19 mouse cellular contexts compared by ENCODE assay signal in the genomic region with DNA sequence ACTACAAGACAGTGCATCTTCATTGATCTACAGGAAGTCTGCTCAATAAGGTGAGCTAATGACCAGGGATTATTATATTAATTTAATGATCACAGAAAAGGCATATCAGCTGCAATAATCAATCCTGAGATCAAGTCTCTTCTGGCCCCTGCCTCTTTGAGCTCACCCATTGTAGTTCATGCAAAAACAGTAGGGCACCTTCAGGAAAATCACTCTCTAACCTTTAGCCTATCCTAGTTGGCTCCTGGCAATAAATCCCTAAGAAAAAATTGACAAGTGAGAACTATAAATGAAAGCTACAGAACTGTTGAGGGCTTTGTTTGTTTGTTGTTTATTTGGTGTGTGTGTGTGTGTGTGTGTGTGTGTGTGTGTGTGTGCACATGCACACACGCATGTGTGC.
A peak's percentile ranks its signal among the peaks of the same experiment; 100 is the strongest.
DNase-seq lines count a peak whose midpoint lies in the region; ATAC-seq and TF ChIP-seq lines count a peak whose summit lies in the region.
"Had no signal": no experiment of that assay in that cellular context is flagged by ENCODE, and none has a peak within 500 bp of the region (broad histone marks: within the 10 kb centered on the region; RNA-seq: fewer than 3 reads in every experiment).

No protein-coding gene starts in this region.

- peak; percentile 77 for ATAC-seq in intestine, embryonic 15.5 days
- no peak for ATAC-seq in intestine, postnatal 0 days
- ATAC-seq in intestine, embryonic 16.5 days: peak; percentile 66
- ATAC-seq in forebrain, postnatal 0 days: no peak
- ATAC-seq: activated CD4-positive, CD25-positive, alpha-beta regulatory T cell, adult 4 months; CD4-positive, CD25-positive, alpha-beta regulatory T cell, adult 4 months; Patski had no signal

- H3K4me1 ChIP-seq in intestine, embryonic 15.5 days (replicated peaks): no peaks in the 10 kb centered on the region
- no peaks in the 10 kb centered on the region for H3K4me1 ChIP-seq in intestine, postnatal 0 days (replicated peaks; ENCODE audit: control insufficient read depth, insufficient read depth, low read length)
- no peaks in the 10 kb centered on the region for H3K4me1 ChIP-seq in intestine, embryonic 16.5 days (ENCODE audit: control insufficient read depth, insufficient read depth, low read length)
- no peaks in the 10 kb centered on the region for H3K4me1 ChIP-seq in forebrain, postnatal 0 days (ENCODE audit: insufficient read depth)

- no peak for TF ChIP-seq CTCF in intestine, postnatal 0 days (IDR thresholded peaks at IDR 0.05; ENCODE audit: low read depth)
- no peak for TF ChIP-seq CTCF in forebrain, postnatal 0 days (IDR thresholded peaks at IDR 0.05; ENCODE audit: low read depth)

- no peaks in the 10 kb centered on the region for H3K9me3 ChIP-seq in intestine, embryonic 15.5 days
- H3K9me3 ChIP-seq in intestine, postnatal 0 days (ENCODE audit: control insufficient read depth): no peaks in the 10 kb centered on the region
- H3K9me3 ChIP-seq in intestine, embryonic 16.5 days (ENCODE audit: control insufficient read depth, low read length): no peaks in the 10 kb centered on the region
- H3K9me3 ChIP-seq in forebrain, postnatal 0 days (ENCODE audit: low read length): no peaks in the 10 kb centered on the region
- H3K9me3 ChIP-seq: G1E had no signal

- no peak overlapping the region for H3K9ac ChIP-seq in intestine, embryonic 15.5 days
- no peak overlapping the region for H3K9ac ChIP-seq in intestine, postnatal 0 days (ENCODE audit: low read depth, low read length)
- H3K9ac ChIP-seq in intestine, embryonic 16.5 days (ENCODE audit: low read depth, low read length): no peak overlapping the region
- H3K9ac ChIP-seq in forebrain, postnatal 0 days: no peak overlapping the region

- DNase-seq in forebrain, postnatal 0 days: no peak
- DNase-seq: adrenal gland, adult 2 months; adrenal gland, adult 8-10 months; adrenal gland, postnatal 10 days; adrenal gland, postnatal 14 days; adrenal gland, postnatal 25 days; adrenal gland, postnatal 36 days; B cell, adult 2 months; cerebellum, adult 11 months; cerebellum, adult 11-12 months; cerebellum, adult 18-20 months had no signal

- 80% methylated on average over 1 of the region's 1 CpGs for WGBS in intestine, embryonic 15.5 days
- 88% methylated on average over 1 of the region's 1 CpGs for WGBS in intestine, postnatal 0 days
- WGBS in intestine, embryonic 16.5 days: 92% methylated on average over 1 of the region's 1 CpGs
- 90% methylated on average over 1 of the region's 1 CpGs for WGBS in forebrain, postnatal 0 days

- H3K27ac ChIP-seq in intestine, embryonic 15.5 days: no peak overlapping the region
- no peak overlapping the region for H3K27ac ChIP-seq in intestine, postnatal 0 days (ENCODE audit: low read depth, low read length)
- no peak overlapping the region for H3K27ac ChIP-seq in intestine, embryonic 16.5 days (ENCODE audit: low read length)
- H3K27ac ChIP-seq in forebrain, postnatal 0 days (ENCODE audit: low read depth, low read length): no peak overlapping the region

- H3K4me2 ChIP-seq in intestine, embryonic 15.5 days (replicated peaks): no peak overlapping the region
- no peak overlapping the region for H3K4me2 ChIP-seq in intestine, postnatal 0 days (replicated peaks; ENCODE audit: low read depth)
- H3K4me2 ChIP-seq in intestine, embryonic 16.5 days (ENCODE audit: low read depth, low read length): no peak overlapping the region
- H3K4me2 ChIP-seq in forebrain, postnatal 0 days (ENCODE audit: low read depth): no peak overlapping the region

- no peak overlapping the region for H3K4me3 ChIP-seq in intestine, embryonic 15.5 days (replicated peaks)
- no peak overlapping the region for H3K4me3 ChIP-seq in intestine, postnatal 0 days (ENCODE audit: low read depth, low read length)
- no peak overlapping the region for H3K4me3 ChIP-seq in intestine, embryonic 16.5 days (ENCODE audit: low read length)
- H3K4me3 ChIP-seq in forebrain, postnatal 0 days (ENCODE audit: low read depth, low read length): no peak overlapping the region

- H3K36me3 ChIP-seq in intestine, embryonic 15.5 days: no peaks in the 10 kb centered on the region
- H3K36me3 ChIP-seq in intestine, postnatal 0 days (ENCODE audit: control insufficient read depth, insufficient read depth): no peaks in the 10 kb centered on the region
- H3K36me3 ChIP-seq in intestine, embryonic 16.5 days (ENCODE audit: control insufficient read depth, insufficient read depth, low read length): no peaks in the 10 kb centered on the region
- no peaks in the 10 kb centered on the region for H3K36me3 ChIP-seq in forebrain, postnatal 0 days (ENCODE audit: insufficient read depth)
- H3K36me3 ChIP-seq: G1E had no signal

- no peaks in the 10 kb centered on the region for H3K27me3 ChIP-seq in intestine, embryonic 15.5 days (replicated peaks)
- H3K27me3 ChIP-seq in intestine, postnatal 0 days (replicated peaks; ENCODE audit: control insufficient read depth, insufficient read depth, low read length): 0 out of 2 replicates have a peak, but pooled peaks cover 12% of the 10 kb centered on the region
- H3K27me3 ChIP-seq in intestine, embryonic 16.5 days (replicated peaks; ENCODE audit: control insufficient read depth, insufficient read depth, low read length): no peaks in the 10 kb centered on the region
- no peaks in the 10 kb centered on the region for H3K27me3 ChIP-seq in forebrain, postnatal 0 days (ENCODE audit: insufficient read depth, low read length)
- H3K27me3 ChIP-seq: CH12.LX, Patski had no signal

Comparison
In these comparisons a context has a peak if more than half of its experiments do, and no peak if none do; other contexts are left out.
1. ATAC-seq: peak in intestine, embryonic 15.5 days (single experiment) and intestine, embryonic 16.5 days (single experiment); none in intestine, postnatal 0 days (single experiment) and forebrain, postnatal 0 days (single experiment).